Mouse (Mus musculus) stomach, embryonic 15.5 days (tissue): ENCODE data around the gene Higd1b. TPM values are rescaled to one million over a fixed set of nuclear protein-coding genes. Genes with fewer than 3 reads are reported as not detected.

Experiments
- ATAC-seq: fragments of 200-750 bp; cut with Nextera tagmentation; 2 replicates; pipeline ENCODE4 v1.8.0; 2017; ENCODE audit warnings: low read depth, moderate number of reproducible peaks, moderate TSS enrichment; ENCODE audit not compliant: insufficient read depth, low FRiP score
- H3K27ac ChIP-seq: fragments of 300-500 bp; sonication (generic); 2 replicates; pipeline ENCODE4 v1.5.1; 2015; ENCODE audit warnings: mild to moderate bottlenecking, inconsistent platforms
- H3K27me3 ChIP-seq: fragments of 300-500 bp; sonication (generic); replicated peaks from 2 replicates; pipeline ENCODE4 v1.6.1; 2015; ENCODE audit warnings: inconsistent platforms
- H3K36me3 ChIP-seq: fragments of 300-500 bp; sonication (generic); 2 replicates; pipeline ENCODE4 v1.6.1; 2015; ENCODE audit warnings: inconsistent platforms
- H3K4me1 ChIP-seq: fragments of 300-500 bp; sonication (generic); 2 replicates; pipeline ENCODE4 v1.6.1; 2015; ENCODE audit warnings: inconsistent platforms
- H3K4me2 ChIP-seq: fragments of 300-500 bp; sonication (generic); 2 replicates; pipeline ENCODE4 v1.6.1; 2015; ENCODE audit warnings: mild to moderate bottlenecking, inconsistent platforms
- H3K4me3 ChIP-seq: fragments of 300-500 bp; sonication (generic); replicated peaks from 2 replicates; pipeline ENCODE4 v1.5.1; 2015; ENCODE audit warnings: inconsistent platforms
- H3K9ac ChIP-seq: fragments of 300-500 bp; sonication (generic); 2 replicates; pipeline ENCODE4 v1.6.1; 2015; ENCODE audit warnings: inconsistent platforms
- H3K9me3 ChIP-seq: fragments of 300-500 bp; sonication (generic); 2 replicates; pipeline ENCODE4 v1.6.1; 2016; ENCODE audit warnings: inconsistent platforms
- WGBS: fragments of 180-500 bp; shearing (Covaris S2); methylation state at CpG from one replicate; pipeline ENCODE4 v1.1.7; 2015; 5-methylcytosine and 5-hydroxymethylcytosine counted together
- polyA plus RNA-seq: library from polyadenylated mRNA; unstranded; fragments of >200 nt; fragmentation: Nextera tagmentation; extraction: Ambion mirVana; gene quantifications from 2 replicates; pipeline ENCODE4 v1.2.1, GENCODE M21; 2015

The Higd1b gene
- polyA plus RNA-seq, 1 experiment from 2014 or later = 1.4 TPM

DNA sequence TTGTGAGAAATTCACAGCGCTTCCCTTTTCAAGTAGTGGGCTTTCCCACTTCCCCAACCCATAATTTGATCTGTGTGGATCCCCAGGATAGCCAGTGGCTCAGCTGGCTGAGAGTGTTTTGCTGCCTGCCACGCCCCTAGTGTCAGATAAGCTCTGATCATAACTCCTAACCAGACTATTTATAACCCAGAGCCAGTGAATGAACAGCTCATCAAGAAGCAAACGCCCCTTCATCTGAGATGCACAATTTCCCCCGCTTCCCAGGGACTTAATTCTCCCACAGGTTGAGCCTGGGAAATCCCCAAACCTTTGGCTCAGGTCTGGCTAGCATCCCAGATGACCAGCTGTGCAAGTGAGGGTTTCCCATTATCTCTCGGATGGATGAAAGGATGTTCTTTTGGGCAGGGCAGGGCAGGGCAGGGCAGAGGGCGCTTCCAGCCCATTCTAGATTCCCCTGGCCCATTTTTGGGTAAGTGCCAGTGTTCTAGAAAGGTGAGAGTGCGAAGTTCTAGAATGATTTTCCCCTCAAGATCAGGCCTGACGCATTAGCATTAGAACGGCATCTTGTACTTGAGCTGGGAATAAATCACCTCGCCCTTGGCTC is 49.1 kb downstream of the Higd1b start, which contains the start of gene Fam187a:
Fam187a (plus strand) TSS at position 554 of the 604 bp plus-strand sequence.
- 53% methylated on average over 10 of the region's 10 CpGs for WGBS
- no peak within 1 kb of the TSS for H3K9ac ChIP-seq

GRCm38 (mm10) chr11:102887433-102887832 is 51.8 kb downstream of the Higd1b start:
- no peaks in the 10 kb centered on the region for H3K9me3 ChIP-seq
- no peak for ATAC-seq
- no peak overlapping the region for H3K4me2 ChIP-seq
- no peaks in the 10 kb centered on the region for H3K4me1 ChIP-seq
- no peak overlapping the region for H3K27ac ChIP-seq
- no peak overlapping the region for H3K9ac ChIP-seq
- no peak overlapping the region for H3K4me3 ChIP-seq
- H3K36me3 ChIP-seq = no peaks in the 10 kb centered on the region
- 76% methylated on average over 5 of the region's 5 CpGs for WGBS
- H3K27me3 ChIP-seq = peaks cover 12% of the 10 kb centered on the region; the same call in 1 of the 2 replicates

More for the DNA sequence above, 49.1 kb downstream of the Higd1b start, which contains the start of gene Fam187a:
- Histone ChIP-seq H3K9me3 (no peaks in the 10 kb centered on the region), H3K4me2 (no peak within 1 kb of the TSS), H3K4me3 (no peak within 1 kb of the TSS), H3K27me3 (peaks cover 8% of the 10 kb centered on the region; the same call in 1 of the 2 replicates), H3K36me3 (no peaks in the 10 kb centered on the region), H3K27ac (no peak within 1 kb of the TSS), H3K4me1 (0 out of 2 replicates have a peak, but pooled peaks cover 11% of the 10 kb centered on the region)
- ATAC-seq = no peak

Other genes with a start within 250 kb of the Higd1b start
- gene Fzd2, start 231.5 kb upstream of the Higd1b start, polyA plus RNA-seq = 21.9 and 23.7 TPM in 2 replicates
- 0.55 and 1.0 TPM in 2 replicates for gene Meioc, start 172.1 kb upstream of the Higd1b start, polyA plus RNA-seq
- gene Ccdc43, start 138.1 kb upstream of the Higd1b start, polyA plus RNA-seq = 38.3 and 41.4 TPM in 2 replicates
- 4.7 and 7.7 TPM in 2 replicates for gene Adam11, start 74.4 kb upstream of the Higd1b start, polyA plus RNA-seq
- gene Gjc1, start 16.1 kb upstream of the Higd1b start, polyA plus RNA-seq = 39.0 and 43.7 TPM in 2 replicates
- 155 and 169 TPM in 2 replicates for gene Eftud2, start 45.1 kb downstream of the Higd1b start, polyA plus RNA-seq
- gene Ccdc103, start 45.4 kb downstream of the Higd1b start, polyA plus RNA-seq = 1.1 TPM in 2 replicates
- not detected in 2 replicates for gene Fam187a, start 49.3 kb downstream of the Higd1b start, polyA plus RNA-seq
- 0.70 and 1.2 TPM in 2 replicates for gene Gfap, start 65.1 kb downstream of the Higd1b start, polyA plus RNA-seq
- gene Kif18b, start 89.3 kb downstream of the Higd1b start, polyA plus RNA-seq = 9.5 TPM in 2 replicates
- gene C1ql1, start 110.8 kb downstream of the Higd1b start, polyA plus RNA-seq = 5.1 and 5.6 TPM in 2 replicates
- gene Nmt1, start 192.3 kb downstream of the Higd1b start, polyA plus RNA-seq = 48.5 and 52.2 TPM in 2 replicates
- gene Dcakd, start 192.5 kb downstream of the Higd1b start, polyA plus RNA-seq = 107 TPM in 2 replicates